Mouse (Mus musculus) midbrain, embryonic 14.5 days (tissue): ENCODE measurements around the gene Crtam. TPM values are rescaled to one million over a fixed set of nuclear protein-coding genes. Genes with fewer than 3 reads are reported as not detected.

Experiments used
- ATAC-seq: fragments of 200-750 bp; cut with Nextera tagmentation; 2 replicates; pipeline ENCODE4 v1.8.0; 2017; ENCODE audit warnings: moderate number of reproducible peaks, moderate library complexity; ENCODE audit not compliant: low FRiP score, low TSS enrichment
- DNase-seq: peaks from one replicate; pipeline ENCODE4 v3.0.0-alpha.2; 2015
- H3K27ac ChIP-seq: fragments of 300-500 bp; sonication (generic); replicated peaks from 2 replicates; pipeline ENCODE4 v1.5.1; 2014; ENCODE audit warnings: mild to moderate bottlenecking, low read depth, low read length, moderate library complexity
- H3K27me3 ChIP-seq: fragments of 300-500 bp; sonication (generic); 2 replicates; pipeline ENCODE4 v1.6.1; 2014; ENCODE audit warnings: low read length, control low read depth, mixed read lengths; ENCODE audit not compliant: control insufficient read depth, insufficient read depth
- H3K36me3 ChIP-seq: fragments of 300-500 bp; sonication (generic); 2 replicates; pipeline ENCODE4 v1.6.1; 2014; ENCODE audit warnings: low read length, control low read depth; ENCODE audit not compliant: control insufficient read depth, insufficient read depth
- H3K4me1 ChIP-seq: fragments of 300-500 bp; sonication (generic); 2 replicates; pipeline ENCODE4 v1.6.1; 2014; ENCODE audit warnings: mild to moderate bottlenecking, antibody characterized with exemption, low read length, control low read depth; ENCODE audit not compliant: control insufficient read depth, insufficient read depth
- H3K4me2 ChIP-seq: fragments of 300-500 bp; sonication (generic); 2 replicates; pipeline ENCODE4 v1.6.1; 2014; ENCODE audit warnings: mild to moderate bottlenecking, low read length, moderate library complexity
- H3K4me3 ChIP-seq: fragments of 300-500 bp; sonication (generic); replicated peaks from 2 replicates; pipeline ENCODE4 v1.5.1; 2014; ENCODE audit warnings: low read depth, low read length
- H3K9ac ChIP-seq: fragments of 300-500 bp; sonication (generic); replicated peaks from 2 replicates; pipeline ENCODE4 v1.6.1; 2014; ENCODE audit warnings: mild to moderate bottlenecking, low read length, moderate library complexity
- H3K9me3 ChIP-seq: fragments of 300-500 bp; sonication (generic); 2 replicates; pipeline ENCODE4 v1.6.1; 2016; ENCODE audit warnings: low read length, control low read depth, mixed read lengths; ENCODE audit not compliant: control insufficient read depth
- WGBS: fragments of 180-500 bp; shearing (Covaris S2); extraction: QIAGEN DNeasy Blood & Tissue Kit; methylation state at CpG from one replicate; pipeline ENCODE4 v1.1.7; 2014; 5-methylcytosine and 5-hydroxymethylcytosine counted together
- polyA plus RNA-seq: library from polyadenylated mRNA; unstranded; fragments of >200 nt; fragmentation: Nextera tagmentation; extraction: Ambion mirVana; gene quantifications from 2 replicates; pipeline ENCODE4 v1.2.1, GENCODE M21; 2014

Gene Crtam
- polyA plus RNA-seq, 1 experiment from 2014 or later, result 0.18 TPM

GRCm38 (mm10) chr9:40949039-40949615, 55.3 kb downstream of the Crtam start:
- no peaks in the 10 kb centered on the region for H3K27me3 ChIP-seq
- ATAC-seq, result no peak

GRCm38 (mm10) chr9:40948473-40948872, 56.0 kb downstream of the Crtam start:
- Histone ChIP-seq H3K4me2 (no peak overlapping the region), H3K27me3 (no peaks in the 10 kb centered on the region), H3K36me3 (no peaks in the 10 kb centered on the region), H3K27ac (no peak overlapping the region), H3K9me3 (no peaks in the 10 kb centered on the region), H3K4me1 (peaks cover 8% of the 10 kb centered on the region; the same call in 1 of the 2 replicates), H3K4me3 (no peak overlapping the region), H3K9ac (no peak overlapping the region)
- DNase-seq (peak; percentile 21), ATAC-seq (no peak)
- WGBS, result 94% methylated on average over 6 of the region's 6 CpGs

More at GRCm38 (mm10) chr9:40949039-40949615, 55.3 kb downstream of the Crtam start:
- peak; percentile 59 for DNase-seq
- Histone ChIP-seq H3K36me3 (no peaks in the 10 kb centered on the region), H3K4me3 (peak overlapping the region; percentile 14; the same call in 1 of the 2 replicates), H3K4me2 (peak overlapping the region; percentile 48), H3K9ac (no peak overlapping the region; the same call in 1 of the 2 replicates), H3K27ac (0 out of 2 replicates have a peak overlapping the region, but pooled peaks have one; percentile 32), H3K9me3 (no peaks in the 10 kb centered on the region), H3K4me1 (peaks cover 8% of the 10 kb centered on the region; the same call in 1 of the 2 replicates)
- WGBS, result 21% methylated on average over 18 of the region's 18 CpGs

- Histone ChIP-seq H3K36me3 (no peaks in the 10 kb centered on the region), H3K27me3 (no peaks in the 10 kb centered on the region), H3K4me3 (no peak overlapping the region), H3K9me3 (no peaks in the 10 kb centered on the region), H3K9ac (no peak overlapping the region), H3K4me1 (peaks cover 8% of the 10 kb centered on the region; the same call in 1 of the 2 replicates), H3K27ac (no peak overlapping the region), H3K4me2 (no peak overlapping the region)
- ATAC-seq (no peak), DNase-seq (no peak)
- 82% methylated on average over 4 of the region's 4 CpGs for WGBS
Measured at GRCm38 (mm10) chr9:40947131-40947530, 57.3 kb downstream of the Crtam start.

DNA sequence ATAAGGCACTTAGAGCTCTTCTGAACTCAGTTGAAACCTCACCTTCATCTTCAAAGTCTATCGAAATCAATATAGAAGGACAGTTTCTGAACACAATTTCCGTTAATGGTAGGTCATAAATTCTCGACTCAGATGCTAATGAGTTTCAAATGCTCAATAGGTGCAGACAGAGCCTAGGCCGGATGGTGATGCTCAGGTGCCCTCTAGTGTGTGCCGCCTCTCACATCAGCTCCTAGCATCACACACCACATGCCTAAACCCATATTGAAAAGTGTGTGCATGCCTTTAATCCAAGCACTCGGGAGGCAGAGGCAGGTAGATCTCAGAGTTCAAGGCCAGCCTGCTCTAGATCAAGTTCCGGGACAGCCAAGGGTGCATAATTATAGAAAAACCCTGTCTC, 67.0 kb downstream of the Crtam start:
- peak; percentile 52 for DNase-seq
- no peak overlapping the region for H3K4me3 ChIP-seq
- H3K27ac ChIP-seq, result no peak overlapping the region
- no peak for ATAC-seq
- no peak overlapping the region for H3K9ac ChIP-seq
- H3K4me1 ChIP-seq, result no peaks in the 10 kb centered on the region
- WGBS, result 68% methylated on average over 7 of the region's 7 CpGs
- no peak overlapping the region for H3K4me2 ChIP-seq
- H3K36me3 ChIP-seq, result no peaks in the 10 kb centered on the region
- no peaks in the 10 kb centered on the region for H3K27me3 ChIP-seq
- no peaks in the 10 kb centered on the region for H3K9me3 ChIP-seq

DNA sequence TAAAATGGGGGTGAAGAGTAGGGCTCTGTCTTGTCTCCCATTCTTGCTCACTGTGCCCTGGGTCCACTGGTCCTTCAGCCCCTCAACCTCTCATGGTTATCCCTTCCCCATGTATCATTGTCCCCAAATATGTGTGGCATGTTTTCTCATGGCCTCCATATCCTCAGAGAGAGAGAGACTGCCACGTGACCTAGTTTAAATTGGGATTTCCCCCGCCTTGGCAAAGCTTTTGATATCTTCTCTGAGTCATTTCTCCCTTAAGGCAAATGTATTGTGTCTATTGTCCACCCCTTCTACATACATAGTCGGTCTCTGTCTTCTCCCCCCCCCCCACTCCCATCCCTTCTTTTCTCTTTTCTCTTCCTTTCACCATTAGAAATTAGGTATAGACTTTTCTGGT, 71.1 kb downstream of the Crtam start:
- DNase-seq, result no peak
- H3K9me3 ChIP-seq, result no peaks in the 10 kb centered on the region
- H3K36me3 ChIP-seq, result no peaks in the 10 kb centered on the region
- no peak for ATAC-seq
- H3K27ac ChIP-seq, result no peak overlapping the region
- no peak overlapping the region for H3K4me2 ChIP-seq
- WGBS, result 74% methylated on average over 3 of the region's 3 CpGs
- H3K9ac ChIP-seq, result no peak overlapping the region
- H3K4me3 ChIP-seq, result no peak overlapping the region
- no peaks in the 10 kb centered on the region for H3K4me1 ChIP-seq
- no peaks in the 10 kb centered on the region for H3K27me3 ChIP-seq

DNA sequence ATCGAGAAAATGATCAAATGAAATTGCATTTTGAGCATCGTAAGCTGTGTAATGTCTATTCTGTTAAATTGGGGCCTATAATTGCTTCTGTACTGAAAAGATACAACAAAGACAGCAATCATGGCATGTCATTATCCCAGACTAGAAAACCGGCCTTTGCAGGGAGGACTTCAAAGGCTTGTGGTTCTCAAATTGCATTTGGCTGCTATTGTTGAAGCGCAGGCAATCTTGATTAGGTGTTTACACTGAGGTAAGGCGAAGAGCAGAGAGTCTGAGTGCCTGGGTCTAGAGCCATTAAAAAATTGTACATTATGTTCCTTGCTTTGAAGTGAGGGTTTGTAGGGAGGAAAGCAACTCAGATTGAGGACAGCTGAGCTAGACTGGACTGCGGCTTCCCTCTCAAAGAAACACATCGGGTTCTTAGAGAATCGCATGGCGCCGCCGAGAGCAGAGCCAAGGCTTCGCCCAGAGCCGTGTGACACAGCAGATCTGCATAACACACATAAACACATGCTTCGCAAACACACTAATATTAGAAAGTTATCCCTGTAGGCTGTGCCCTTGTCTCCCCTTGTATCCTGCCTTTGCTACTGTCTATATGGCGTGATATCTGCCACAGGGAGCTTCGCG, 77.0 kb downstream of the Crtam start:
- Histone ChIP-seq H3K9me3 (no peaks in the 10 kb centered on the region), H3K4me2 (no peak overlapping the region), H3K27ac (no peak overlapping the region), H3K27me3 (no peaks in the 10 kb centered on the region), H3K36me3 (no peaks in the 10 kb centered on the region), H3K4me3 (no peak overlapping the region), H3K9ac (no peak overlapping the region), H3K4me1 (no peaks in the 10 kb centered on the region)
- WGBS, result 79% methylated on average over 17 of the region's 17 CpGs
- DNase-seq, result peak; percentile 14
- no peak for ATAC-seq

Other genes starting within 250 kb of the Crtam start
- 2,437 and 3,041 TPM in 2 replicates for gene Hspa8, start 203.6 kb downstream of the Crtam start, polyA plus RNA-seq
- gene Bsx, start 130.5 kb downstream of the Crtam start, polyA plus RNA-seq, result 0.09 TPM in 1 of 2 replicates, not detected in the other
- 1.1 and 1.2 TPM in 2 replicates for gene Jhy, start 40.5 kb downstream of the Crtam start, polyA plus RNA-seq
- gene Ubash3b, start 157.1 kb upstream of the Crtam start, polyA plus RNA-seq, result 18.9 and 21.3 TPM in 2 replicates